Mouse (Mus musculus) erythroblast, embryonic 14.5 days (primary cell): ENCODE measurements at regions not wholly inside any gene's neighbourhood (a gene's known extent, or its start where the extent isn't known, plus 50 kb on each side); places are given as distances from the start of the nearest gene placed in this dataset.

ENCODE experiments used
- H3K27me3 ChIP-seq: 2 replicates; pipeline ENCODE4 v1.6.1; 2012; ENCODE audit warnings: inconsistent platforms; ENCODE audit not compliant: control insufficient read depth
- H3K36me3 ChIP-seq: 2 replicates; pipeline ENCODE4 v1.6.1; 2012; ENCODE audit warnings: mild to moderate bottlenecking, inconsistent platforms; ENCODE audit not compliant: control insufficient read depth
- H3K4me1 ChIP-seq: 2 replicates; pipeline ENCODE4 v1.6.1; 2012; ENCODE audit warnings: inconsistent platforms; ENCODE audit not compliant: control insufficient read depth
- H3K4me3 ChIP-seq: replicated peaks from 2 replicates; pipeline ENCODE3; 2012; ENCODE audit warnings: moderate library complexity, mild to moderate bottlenecking, inconsistent platforms
- H3K9me3 ChIP-seq: 2 replicates; pipeline ENCODE4 v1.6.1; 2012; ENCODE audit warnings: low read length, inconsistent platforms, mixed read lengths; ENCODE audit not compliant: control insufficient read depth
- GATA1 ChIP-seq: IDR thresholded peaks from 2 replicates; pipeline ENCODE4 v1.6.1; 2012; ENCODE audit warnings: low read length, inconsistent platforms, mixed read lengths
- TAL1 ChIP-seq: IDR thresholded peaks from 3 replicates; pipeline ENCODE4 v1.6.1; 2012; ENCODE audit warnings: low read length, inconsistent platforms, mixed read lengths

GRCm38 (mm10) chr17:75795772-75796171 lies 244.0 kb upstream of the Fam98a start:
- Histone ChIP-seq H3K9me3 (no peaks in the 10 kb centered on the region), H3K27me3 (peaks cover 5% of the 10 kb centered on the region; the same call in 1 of the 2 replicates), H3K4me1 (no peaks in the 10 kb centered on the region), H3K4me3 (no peak overlapping the region), H3K36me3 (no peaks in the 10 kb centered on the region)
- no peak for TF ChIP-seq TAL1
- TF ChIP-seq GATA1, result no peak

DNA sequence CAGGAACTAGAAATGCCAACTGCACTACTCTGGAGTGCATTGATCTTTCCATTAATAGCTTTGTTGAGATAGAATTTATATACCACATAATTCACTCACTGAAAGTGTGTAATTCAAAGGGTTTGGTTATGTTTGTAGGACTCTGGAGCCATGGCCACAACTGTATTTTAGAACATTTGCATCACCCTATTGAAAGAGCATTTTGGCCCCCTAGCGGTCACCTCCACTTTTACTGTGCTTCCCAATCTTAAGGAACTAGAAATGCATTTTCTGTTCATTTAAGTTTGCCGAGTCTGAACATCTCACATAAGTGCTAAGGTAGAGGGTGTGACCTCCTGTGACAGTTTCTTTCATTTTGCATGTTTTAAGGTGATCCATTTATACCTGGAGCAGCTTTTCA lies 228.0 kb upstream of the Fam98a start:
- TF ChIP-seq TAL1 (no peak), GATA1 (no peak)
- Histone ChIP-seq H3K36me3 (no peaks in the 10 kb centered on the region), H3K9me3 (no peaks in the 10 kb centered on the region; the same call in 1 of the 2 replicates)

DNA sequence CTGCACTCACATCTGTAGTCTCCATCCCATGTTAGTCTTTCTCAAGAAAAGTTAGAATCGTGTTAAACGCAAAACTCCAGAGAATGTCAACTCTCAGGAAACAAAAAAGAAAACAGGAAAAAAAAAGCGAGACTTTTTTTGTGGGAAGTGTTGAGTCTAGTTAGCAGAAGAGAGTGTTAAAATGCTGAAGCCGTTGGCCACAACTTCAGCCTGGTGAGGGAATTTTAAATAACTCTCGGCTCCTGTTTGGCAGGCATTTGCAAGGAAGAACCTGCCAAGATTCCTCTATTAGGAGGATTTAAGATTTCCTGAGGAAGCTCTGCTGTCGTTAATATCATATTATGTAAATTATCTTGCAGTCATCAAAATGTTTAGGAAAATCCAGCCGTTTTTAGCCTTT lies 224.9 kb upstream of the Fam98a start:
- Histone ChIP-seq H3K36me3 (no peaks in the 10 kb centered on the region), H3K4me3 (no peak overlapping the region), H3K9me3 (no peaks in the 10 kb centered on the region), H3K4me1 (no peaks in the 10 kb centered on the region), H3K27me3 (no peaks in the 10 kb centered on the region)
- no peak for TF ChIP-seq GATA1
- no peak for TF ChIP-seq TAL1

More for the DNA sequence above, 228.0 kb upstream of the Fam98a start:
- Histone ChIP-seq H3K4me3 (no peak overlapping the region), H3K4me1 (no peaks in the 10 kb centered on the region), H3K27me3 (no peaks in the 10 kb centered on the region)

GRCm38 (mm10) chr17:75775518-75775917 lies 223.8 kb upstream of the Fam98a start:
- H3K36me3 ChIP-seq, result no peaks in the 10 kb centered on the region
- no peaks in the 10 kb centered on the region for H3K4me1 ChIP-seq
- no peaks in the 10 kb centered on the region for H3K27me3 ChIP-seq
- H3K9me3 ChIP-seq, result no peaks in the 10 kb centered on the region
- H3K4me3 ChIP-seq, result no peak overlapping the region
- TF ChIP-seq TAL1 (no peak), GATA1 (no peak)

DNA sequence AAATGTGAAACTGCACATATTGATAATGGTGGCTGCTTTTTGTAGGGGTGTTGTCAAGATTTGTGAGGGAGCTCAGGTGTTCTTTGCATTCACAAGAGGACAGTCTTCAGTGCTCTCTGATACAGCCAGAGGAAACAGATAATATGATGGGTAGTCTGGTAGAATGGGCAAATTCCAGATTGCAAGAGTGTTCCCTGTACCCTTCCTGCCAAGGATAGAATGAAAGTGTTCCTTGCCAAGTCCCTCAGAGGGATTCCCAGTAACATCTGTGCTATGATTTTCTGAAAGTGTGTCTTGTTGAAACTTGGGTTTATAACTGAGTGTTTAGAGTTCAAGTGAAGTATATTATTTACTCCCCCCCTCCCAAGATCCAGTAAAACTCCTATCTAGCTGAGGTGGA lies 221.1 kb upstream of the Fam98a start:
- H3K36me3 ChIP-seq, result no peaks in the 10 kb centered on the region
- peaks cover 11% of the 10 kb centered on the region for H3K9me3 ChIP-seq
- no peak overlapping the region for H3K4me3 ChIP-seq
- no peaks in the 10 kb centered on the region for H3K4me1 ChIP-seq
- no peaks in the 10 kb centered on the region for H3K27me3 ChIP-seq
- TF ChIP-seq TAL1 (no peak), GATA1 (no peak)

- Histone ChIP-seq H3K36me3 (no peaks in the 10 kb centered on the region), H3K27me3 (no peaks in the 10 kb centered on the region), H3K4me1 (no peaks in the 10 kb centered on the region), H3K9me3 (peaks cover 11% of the 10 kb centered on the region), H3K4me3 (no peak overlapping the region)
- TF ChIP-seq GATA1, result no peak
- no peak for TF ChIP-seq TAL1
Observed at GRCm38 (mm10) chr17:75768654-75769053, 216.9 kb upstream of the Fam98a start.

DNA sequence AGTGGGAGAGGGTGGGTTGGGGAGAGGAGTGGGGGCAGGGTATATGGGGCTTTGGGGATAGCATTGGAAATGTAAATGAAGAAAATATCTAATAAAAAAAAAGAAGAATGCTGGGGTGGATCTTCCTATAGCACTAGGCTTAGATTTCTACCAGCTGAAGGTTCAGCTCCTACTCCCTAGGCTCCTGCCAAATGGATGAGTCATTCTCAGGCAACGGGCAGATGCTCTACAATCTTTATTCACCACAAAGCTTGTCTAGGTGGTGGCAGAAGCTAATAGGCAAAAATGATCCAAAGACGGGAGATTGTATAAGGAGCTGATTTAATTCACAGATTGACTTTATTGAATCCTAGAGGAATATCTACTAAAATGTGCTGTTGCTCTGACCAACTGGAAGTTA lies 211.6 kb upstream of the Fam98a start:
- Histone ChIP-seq H3K27me3 (no peaks in the 10 kb centered on the region), H3K4me1 (no peaks in the 10 kb centered on the region), H3K4me3 (no peak overlapping the region), H3K9me3 (peaks cover 2% of the 10 kb centered on the region), H3K36me3 (no peaks in the 10 kb centered on the region)
- TF ChIP-seq GATA1, result no peak
- TF ChIP-seq TAL1, result no peak

- H3K27me3 ChIP-seq, result no peaks in the 10 kb centered on the region
- H3K4me3 ChIP-seq, result no peak overlapping the region
- H3K36me3 ChIP-seq, result no peaks in the 10 kb centered on the region
- no peaks in the 10 kb centered on the region for H3K4me1 ChIP-seq
- peaks cover 6% of the 10 kb centered on the region for H3K9me3 ChIP-seq
- TF ChIP-seq TAL1, result no peak
- no peak for TF ChIP-seq GATA1
Observed at GRCm38 (mm10) chr17:75756487-75756886, 204.7 kb upstream of the Fam98a start.

- Histone ChIP-seq H3K27me3 (no peaks in the 10 kb centered on the region), H3K9me3 (peaks cover 2% of the 10 kb centered on the region; the same call in 1 of the 2 replicates), H3K4me3 (no peak overlapping the region), H3K36me3 (no peaks in the 10 kb centered on the region), H3K4me1 (no peaks in the 10 kb centered on the region)
- no peak for TF ChIP-seq TAL1
- TF ChIP-seq GATA1, result no peak
Observed at GRCm38 (mm10) chr17:75716458-75716857, 164.7 kb upstream of the Fam98a start.

GRCm38 (mm10) chr17:75714578-75714977 lies 162.8 kb upstream of the Fam98a start:
- H3K27me3 ChIP-seq, result no peaks in the 10 kb centered on the region
- no peak overlapping the region for H3K4me3 ChIP-seq
- H3K9me3 ChIP-seq, result no peaks in the 10 kb centered on the region
- TF ChIP-seq TAL1, result no peak
- TF ChIP-seq GATA1, result no peak
- H3K4me1 ChIP-seq, result no peaks in the 10 kb centered on the region
- H3K36me3 ChIP-seq, result no peaks in the 10 kb centered on the region
